15 mouse cellular contexts compared by ENCODE assay signal in genomic region chr2:154609050-154609767, GRCm38 (mm10). TPM values are rescaled to one million over a fixed set of nuclear protein-coding genes. Genes with fewer than 3 reads are reported as not detected.
"Had no signal": no experiment of that assay in that cellular context is flagged by ENCODE, and none has a peak within 500 bp of the region (broad histone marks: within the 10 kb centered on the region; RNA-seq: fewer than 3 reads in every experiment).

No protein-coding gene starts in this region.

- ATAC-seq: intestine, postnatal 0 days; lung, postnatal 0 days had no signal

- DNase-seq: kidney, adult 8-10 months; kidney, postnatal 10 days; kidney, postnatal 36 days; layer of hippocampus, postnatal 36 days; left cerebral cortex, postnatal 4 days; lung, embryonic 14.5 days; midbrain, embryonic 14.5 days; right cerebral cortex, postnatal 4 days; thymus, postnatal 25 days had no signal

RNA-seq across cellular contexts. Expression of gene 4930519P11Rik, which starts 4.0 kb away (rescaled TPM):
- polyA plus RNA-seq: kidney, embryonic 15.5 days; limb, embryonic 12.5 days; neural tube, embryonic 11.5 days; stomach, embryonic 14.5 days had no signal
